Mouse (Mus musculus) neural tube, embryonic 11.5 days (tissue): ENCODE results near the gene Sgtb. TPM values are rescaled to one million over a fixed set of nuclear protein-coding genes. Genes with fewer than 3 reads are reported as not detected.
A peak's percentile ranks its signal among the peaks of the same experiment; 100 is the strongest.

Experiments used
- ATAC-seq: fragments of 200-750 bp; cut with Nextera tagmentation; 2 replicates; pipeline ENCODE4 v1.8.0; 2017; ENCODE audit warnings: moderate number of reproducible peaks, mild to moderate bottlenecking, moderate TSS enrichment, moderate library complexity; ENCODE audit not compliant: insufficient read depth, low FRiP score, low TSS enrichment
- DNase-seq: peaks from one replicate; pipeline ENCODE4 v3.0.0-alpha.2; 2015; ENCODE audit warnings: low spot score
- H3K27ac ChIP-seq: fragments of 300-500 bp; sonication (generic); 2 replicates; pipeline ENCODE4 v1.5.1; 2014; ENCODE audit warnings: low read depth, mild to moderate bottlenecking, low read length
- H3K27me3 ChIP-seq: fragments of 300-500 bp; sonication (generic); 2 replicates; pipeline ENCODE4 v1.6.1; 2014; ENCODE audit warnings: mild to moderate bottlenecking, low read length, mixed read lengths; ENCODE audit not compliant: control insufficient read depth, insufficient read depth
- H3K36me3 ChIP-seq: fragments of 300-500 bp; sonication (generic); 2 replicates; pipeline ENCODE4 v1.6.1; 2014; ENCODE audit warnings: mild to moderate bottlenecking, low read length, moderate library complexity, mixed read lengths; ENCODE audit not compliant: control insufficient read depth, insufficient read depth
- H3K4me1 ChIP-seq: fragments of 300-500 bp; sonication (generic); 2 replicates; pipeline ENCODE4 v1.6.1; 2014; ENCODE audit warnings: low read length, mixed read lengths; ENCODE audit not compliant: control insufficient read depth, insufficient read depth
- H3K4me2 ChIP-seq: fragments of 300-500 bp; sonication (generic); 2 replicates; pipeline ENCODE4 v1.6.1; 2014; ENCODE audit warnings: low read depth, mild to moderate bottlenecking, moderate library complexity
- H3K4me3 ChIP-seq: fragments of 300-500 bp; sonication (generic); 2 replicates; pipeline ENCODE4 v1.5.1; 2014; ENCODE audit warnings: low read depth, low read length
- H3K9ac ChIP-seq: fragments of 300-500 bp; sonication (generic); 2 replicates; pipeline ENCODE4 v1.6.1; 2014; ENCODE audit warnings: mild to moderate bottlenecking, low read length
- H3K9me3 ChIP-seq: fragments of 300-500 bp; sonication (generic); 2 replicates; pipeline ENCODE4 v1.6.1; 2016; ENCODE audit warnings: low read length; ENCODE audit not compliant: control insufficient read depth
- WGBS: fragments of 180-500 bp; shearing (Covaris S2); extraction: QIAGEN DNeasy Blood & Tissue Kit; methylation state at CpG from one replicate; pipeline ENCODE4 v1.1.7; 2014; 5-methylcytosine and 5-hydroxymethylcytosine counted together
- polyA plus RNA-seq: library from polyadenylated mRNA; unstranded; fragments of >200 nt; fragmentation: Nextera tagmentation; extraction: Ambion mirVana; gene quantifications from 2 replicates; pipeline ENCODE4 v1.2.1, GENCODE M21; 2014

Gene Sgtb
- polyA plus RNA-seq, 1 experiment from 2014 or later, result 29.8 TPM

GRCm38 (mm10) chr13:104074230-104074629 is 35.3 kb upstream of the Sgtb start:
- ATAC-seq (no peak), DNase-seq (no peak)
- H3K9me3 ChIP-seq, result no peaks in the 10 kb centered on the region
- H3K9ac ChIP-seq, result no peak overlapping the region
- WGBS, result 93% methylated on average over 8 of the region's 8 CpGs
- no peak overlapping the region for H3K4me3 ChIP-seq
- no peaks in the 10 kb centered on the region for H3K36me3 ChIP-seq
- H3K27me3 ChIP-seq, result no peaks in the 10 kb centered on the region
- H3K27ac ChIP-seq, result no peak overlapping the region
- no peak overlapping the region for H3K4me2 ChIP-seq
- no peaks in the 10 kb centered on the region for H3K4me1 ChIP-seq

GRCm38 (mm10) chr13:104074731-104075130 is 34.8 kb upstream of the Sgtb start:
- H3K36me3 ChIP-seq, result no peaks in the 10 kb centered on the region
- no peaks in the 10 kb centered on the region for H3K27me3 ChIP-seq
- no peak overlapping the region for H3K4me2 ChIP-seq
- no peak overlapping the region for H3K4me3 ChIP-seq
- no peaks in the 10 kb centered on the region for H3K9me3 ChIP-seq
- no peak overlapping the region for H3K27ac ChIP-seq
- ATAC-seq (no peak), DNase-seq (no peak)
- no peaks in the 10 kb centered on the region for H3K4me1 ChIP-seq
- 86% methylated on average over 10 of the region's 10 CpGs for WGBS
- H3K9ac ChIP-seq, result no peak overlapping the region

DNA sequence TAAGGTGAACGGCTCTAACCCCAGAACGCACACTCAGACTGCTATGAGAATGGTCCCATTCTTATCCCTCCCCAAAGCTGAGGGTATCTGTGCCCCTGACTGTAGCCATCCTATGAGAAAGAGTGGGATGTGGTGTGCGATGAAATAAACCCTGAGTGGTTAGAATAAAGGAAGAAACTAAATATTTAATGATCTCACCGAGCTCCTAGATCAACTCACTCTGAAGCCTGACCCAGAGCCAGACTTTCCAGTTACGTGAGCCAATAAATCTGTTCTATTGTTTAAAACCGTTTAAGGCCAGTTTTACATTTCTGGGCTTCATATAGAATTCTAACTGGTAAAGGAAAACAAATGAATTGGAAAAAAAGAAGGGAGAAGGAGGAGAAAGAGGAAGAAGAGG is 32.5 kb upstream of the Sgtb start:
- Histone ChIP-seq H3K27me3 (no peaks in the 10 kb centered on the region), H3K4me3 (no peak overlapping the region), H3K9me3 (no peaks in the 10 kb centered on the region), H3K36me3 (no peaks in the 10 kb centered on the region), H3K9ac (no peak overlapping the region), H3K4me1 (no peaks in the 10 kb centered on the region), H3K4me2 (no peak overlapping the region), H3K27ac (no peak overlapping the region)
- DNase-seq, result no peak
- ATAC-seq, result no peak
- 85% methylated on average over 6 of the region's 6 CpGs for WGBS

DNA sequence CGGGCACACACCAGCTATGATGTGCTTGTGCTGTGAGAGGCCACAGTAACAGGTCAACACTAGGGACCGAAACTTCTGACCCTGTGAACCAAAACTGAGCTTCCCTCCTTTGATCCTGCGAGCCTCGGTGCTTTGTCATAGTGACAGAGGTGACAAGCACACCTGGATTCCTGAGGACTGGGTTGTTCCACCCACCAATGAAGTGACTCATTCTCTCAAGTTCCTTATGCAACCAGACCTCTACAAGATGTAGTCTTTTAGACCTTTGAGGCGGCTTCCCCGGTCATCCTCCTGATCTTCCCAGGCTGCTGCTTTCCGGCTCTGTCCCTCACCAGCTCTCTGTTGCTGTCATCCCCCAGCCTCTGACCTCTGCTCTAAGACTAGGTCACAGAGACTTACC is 27.0 kb upstream of the Sgtb start:
- Histone ChIP-seq H3K9me3 (no peaks in the 10 kb centered on the region), H3K4me2 (no peak overlapping the region), H3K27me3 (no peaks in the 10 kb centered on the region), H3K4me1 (no peaks in the 10 kb centered on the region), H3K9ac (no peak overlapping the region), H3K27ac (no peak overlapping the region), H3K4me3 (no peak overlapping the region), H3K36me3 (no peaks in the 10 kb centered on the region)
- DNase-seq, result no peak
- 87% methylated on average over 7 of the region's 7 CpGs for WGBS
- ATAC-seq, result no peak

DNA sequence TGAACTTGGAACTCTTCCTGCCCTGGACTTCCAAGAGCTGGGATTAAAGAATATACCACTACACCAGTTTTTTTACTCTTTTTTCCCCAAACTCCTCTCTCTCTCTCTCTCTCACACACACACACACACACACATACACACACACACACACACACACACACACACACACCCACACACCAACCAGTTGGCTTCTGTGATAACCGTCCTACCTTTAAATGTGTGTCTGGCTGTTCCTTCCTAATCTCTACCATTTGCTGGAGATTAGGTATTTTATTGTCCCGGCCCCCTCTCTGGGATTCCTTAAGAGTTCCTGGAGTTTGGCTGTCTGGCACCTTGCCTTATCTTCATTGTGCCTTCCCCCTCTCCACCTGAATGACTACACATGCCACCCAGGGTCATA is 24.9 kb upstream of the Sgtb start:
- no peaks in the 10 kb centered on the region for H3K36me3 ChIP-seq
- H3K4me2 ChIP-seq, result no peak overlapping the region
- no peaks in the 10 kb centered on the region for H3K9me3 ChIP-seq
- no peak overlapping the region for H3K27ac ChIP-seq
- no peaks in the 10 kb centered on the region for H3K4me1 ChIP-seq
- no peaks in the 10 kb centered on the region for H3K27me3 ChIP-seq
- ATAC-seq (no peak), DNase-seq (no peak)
- no peak overlapping the region for H3K4me3 ChIP-seq
- WGBS, result 91% methylated on average over 2 of the region's 2 CpGs
- H3K9ac ChIP-seq, result no peak overlapping the region

- WGBS, result 28% methylated on average over 1 of the region's 1 CpGs
- H3K36me3 ChIP-seq, result no peaks in the 10 kb centered on the region
- no peak overlapping the region for H3K9ac ChIP-seq
- no peaks in the 10 kb centered on the region for H3K4me1 ChIP-seq
- H3K9me3 ChIP-seq, result no peaks in the 10 kb centered on the region
- ATAC-seq, result peak; percentile 41; the same call in 1 of the 2 replicates
- peak; percentile 57 for DNase-seq
- H3K27me3 ChIP-seq, result no peaks in the 10 kb centered on the region
- no peak overlapping the region for H3K27ac ChIP-seq
- no peak overlapping the region for H3K4me2 ChIP-seq
- no peak overlapping the region for H3K4me3 ChIP-seq
Observed at GRCm38 (mm10) chr13:104089387-104089786, 20.2 kb upstream of the Sgtb start.

DNA sequence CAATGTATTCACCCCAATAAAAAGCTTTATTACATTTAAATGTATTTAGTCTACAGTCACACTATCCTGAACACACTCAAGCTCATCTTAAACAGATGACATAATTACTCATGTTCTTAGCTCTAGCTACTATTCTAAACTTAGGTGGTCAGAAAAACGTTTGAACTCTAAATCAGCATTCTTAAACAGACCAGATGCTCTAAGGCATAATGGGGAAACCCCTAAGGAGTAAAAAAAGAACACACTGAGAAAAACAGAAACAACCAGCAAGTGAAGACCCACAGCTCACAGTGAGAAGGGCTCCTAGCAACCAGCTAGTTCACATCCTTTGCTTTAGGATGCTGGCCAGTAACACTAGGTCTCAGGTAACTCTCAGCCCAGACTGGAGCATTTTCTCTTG is 17.8 kb upstream of the Sgtb start:
- Histone ChIP-seq H3K36me3 (no peaks in the 10 kb centered on the region), H3K27me3 (no peaks in the 10 kb centered on the region), H3K4me1 (no peaks in the 10 kb centered on the region), H3K9me3 (no peaks in the 10 kb centered on the region), H3K4me3 (no peak overlapping the region), H3K9ac (no peak overlapping the region), H3K4me2 (no peak overlapping the region), H3K27ac (no peak overlapping the region)
- DNase-seq (no peak), ATAC-seq (no peak)
- 21% methylated on average over 1 of the region's 1 CpGs for WGBS

DNA sequence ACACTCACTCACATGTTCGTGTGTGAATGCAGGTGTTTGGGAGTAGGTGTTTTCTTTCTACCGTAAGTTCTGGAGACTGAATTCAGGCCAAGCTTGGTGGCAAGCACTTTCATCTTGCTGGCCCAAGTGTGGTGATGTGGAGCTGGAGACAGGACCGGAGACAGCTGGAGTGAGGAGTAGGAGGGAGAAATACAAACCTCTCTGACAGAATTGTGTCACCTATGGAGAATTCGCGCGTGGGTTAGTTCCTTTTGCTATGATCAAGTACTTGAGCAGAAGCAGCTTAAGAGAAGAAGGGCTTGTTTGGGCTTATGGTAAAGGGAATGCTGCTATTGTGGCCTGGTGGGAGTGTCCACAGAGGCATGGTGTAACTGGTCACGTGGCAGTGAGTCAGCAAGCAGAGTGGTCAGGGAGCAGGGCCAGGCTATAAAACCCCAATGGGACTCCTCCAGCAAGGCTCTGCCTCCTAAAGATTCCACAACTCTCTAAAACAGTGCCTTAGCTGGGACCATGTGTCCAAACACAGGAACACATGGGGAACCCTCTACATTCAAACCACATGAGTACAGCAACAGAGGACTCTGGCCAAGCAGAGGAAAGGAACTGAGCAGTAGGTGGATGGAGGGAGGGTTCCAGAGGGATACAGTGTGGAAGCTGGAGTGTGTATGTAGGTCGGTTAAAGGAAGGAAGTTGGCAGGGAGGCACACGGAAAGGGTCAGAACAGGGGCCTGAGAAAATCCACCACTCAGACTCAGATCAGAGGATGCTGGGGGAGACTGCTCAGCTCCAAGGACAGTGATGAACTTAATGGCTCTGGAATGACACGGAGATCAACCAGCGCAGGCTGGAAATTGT is 14.8 kb upstream of the Sgtb start:
- H3K27ac ChIP-seq, result no peak overlapping the region
- 85% methylated on average over 11 of the region's 11 CpGs for WGBS

GRCm38 (mm10) chr13:104095955-104096354 is 13.6 kb upstream of the Sgtb start:
- WGBS, result 73% methylated on average over 7 of the region's 7 CpGs
- Histone ChIP-seq H3K36me3 (no peaks in the 10 kb centered on the region), H3K9me3 (no peaks in the 10 kb centered on the region), H3K9ac (no peak overlapping the region), H3K4me3 (no peak overlapping the region), H3K4me2 (no peak overlapping the region), H3K4me1 (no peaks in the 10 kb centered on the region), H3K27ac (no peak overlapping the region), H3K27me3 (no peaks in the 10 kb centered on the region)
- no peak for DNase-seq
- ATAC-seq, result no peak

More for the DNA sequence above, 14.8 kb upstream of the Sgtb start:
- Histone ChIP-seq H3K4me2 (no peak overlapping the region), H3K36me3 (no peaks in the 10 kb centered on the region), H3K9ac (no peak overlapping the region), H3K4me3 (no peak overlapping the region), H3K4me1 (no peaks in the 10 kb centered on the region), H3K27me3 (no peaks in the 10 kb centered on the region), H3K9me3 (no peaks in the 10 kb centered on the region)
- DNase-seq (no peak), ATAC-seq (no peak)
